Mouse (Mus musculus): Measurements from ENCODE around the gene Wwtr1.

Gene Wwtr1

DNA sequence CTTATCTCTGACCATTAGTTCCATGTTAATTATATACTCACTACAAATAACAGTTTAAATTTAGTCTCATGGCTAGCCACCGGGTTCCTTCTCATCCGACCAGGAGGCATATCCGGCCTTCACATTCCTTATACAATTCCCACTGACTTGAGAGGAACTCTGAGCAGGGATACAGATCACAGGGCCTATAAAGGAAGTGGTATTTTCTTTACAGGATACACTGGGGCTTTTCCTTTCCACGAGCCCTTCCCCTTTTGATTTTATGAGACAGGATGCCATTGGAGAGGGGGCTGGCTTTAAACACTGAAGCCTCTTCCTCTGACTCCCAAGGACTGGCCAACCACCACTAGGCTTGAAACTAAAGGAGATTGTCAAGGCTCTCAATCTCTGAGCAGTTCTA lies 59.6 kb downstream of the Wwtr1 start:
- no peak for DNase-seq (ENCODE audit: low read depth, low spot score)

DNA sequence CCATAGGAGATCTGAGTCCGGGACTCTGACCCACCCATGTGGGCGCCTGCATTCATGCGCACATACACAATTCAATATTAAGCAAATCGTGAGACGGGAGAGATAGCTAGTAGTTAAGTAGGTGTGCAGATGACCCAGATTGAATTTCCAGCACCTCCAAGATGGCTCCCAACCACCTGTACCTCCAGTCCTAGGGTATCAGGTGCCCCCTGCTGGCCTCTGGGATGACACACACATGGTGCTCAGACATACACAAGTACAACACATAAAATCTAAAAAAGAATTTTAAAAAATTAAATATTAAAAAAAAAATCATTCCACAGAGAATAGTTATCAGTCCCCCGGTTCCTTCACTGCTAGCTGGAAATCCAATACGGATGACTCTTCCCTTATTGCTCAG lies 60.7 kb downstream of the Wwtr1 start:
- peak; percentile 37 for DNase-seq (ENCODE audit: low read depth, low spot score)

DNA sequence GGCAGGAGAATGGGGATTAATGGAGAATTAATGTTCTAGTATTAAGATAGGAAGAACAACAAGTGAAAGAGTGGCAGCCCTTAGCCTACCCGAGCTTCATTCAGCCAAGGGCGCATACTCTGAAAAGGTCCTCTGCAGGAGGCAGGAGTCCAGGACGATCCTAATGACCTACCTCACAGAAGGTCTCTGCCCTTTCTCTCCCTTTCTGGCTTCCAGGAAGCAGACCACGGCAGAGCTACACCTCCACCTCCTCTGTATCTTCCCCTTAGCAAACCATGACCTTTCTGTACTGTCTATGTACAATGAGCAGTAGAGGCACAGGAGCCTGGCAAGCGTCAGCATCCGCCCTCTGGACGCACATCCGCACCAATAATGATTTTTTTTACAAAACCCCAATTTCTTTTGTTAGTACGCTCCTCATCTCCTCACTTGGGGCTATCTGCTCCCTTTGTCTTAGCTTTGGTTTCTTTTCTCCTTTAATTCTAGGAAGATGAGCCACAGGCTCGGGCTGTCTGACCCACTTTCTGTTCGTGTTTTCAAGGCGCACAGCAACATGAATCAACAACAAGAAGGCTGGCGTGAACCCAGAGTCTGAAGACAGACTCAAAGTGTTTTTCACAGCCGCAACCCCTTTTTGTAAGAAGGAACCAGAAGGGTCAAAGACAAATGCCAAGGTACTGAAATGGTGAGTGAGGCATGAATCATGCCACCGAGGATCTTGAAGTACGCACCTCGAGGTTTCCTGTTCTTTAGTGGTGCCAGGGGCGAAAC lies 63.7 kb downstream of the Wwtr1 start:
- DNase-seq (ENCODE audit: low read depth, low spot score): peak; percentile 2

DNA sequence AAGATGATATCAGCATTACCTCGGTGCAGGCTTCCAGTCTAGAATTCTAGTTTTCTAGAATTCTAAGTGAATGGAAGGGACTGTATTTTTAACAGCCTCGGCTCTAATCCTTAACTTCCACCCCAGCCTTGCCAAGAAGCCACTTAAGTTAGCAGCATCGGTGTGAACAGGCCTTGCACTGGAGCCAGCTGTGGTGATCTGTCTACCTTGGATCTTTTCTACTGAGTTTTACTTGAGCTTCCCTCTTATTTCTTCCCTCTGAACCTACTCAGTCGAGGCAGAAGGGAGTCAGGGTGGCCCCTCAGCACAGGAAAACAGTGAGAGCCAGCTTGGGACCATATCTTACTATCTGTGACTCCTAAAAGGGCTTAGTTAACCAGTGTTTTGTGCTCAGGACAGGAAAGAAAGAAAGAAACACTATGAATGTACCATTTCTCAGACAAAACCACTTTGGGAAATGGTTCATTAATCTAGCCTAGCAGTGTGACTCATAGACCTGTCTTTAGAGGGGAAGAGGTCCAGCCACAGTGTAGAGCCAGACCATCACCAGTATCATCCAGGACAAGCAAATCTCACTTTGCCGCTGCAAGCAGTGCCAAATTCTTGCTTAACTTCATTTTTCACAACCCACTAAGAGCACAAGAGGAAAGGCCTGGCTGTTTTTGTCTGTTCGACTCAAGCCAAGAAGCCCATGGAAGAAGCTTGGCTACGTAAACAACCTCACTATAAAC lies 65.6 kb downstream of the Wwtr1 start:
- DNase-seq (ENCODE audit: low read depth, low spot score): no peak

DNA sequence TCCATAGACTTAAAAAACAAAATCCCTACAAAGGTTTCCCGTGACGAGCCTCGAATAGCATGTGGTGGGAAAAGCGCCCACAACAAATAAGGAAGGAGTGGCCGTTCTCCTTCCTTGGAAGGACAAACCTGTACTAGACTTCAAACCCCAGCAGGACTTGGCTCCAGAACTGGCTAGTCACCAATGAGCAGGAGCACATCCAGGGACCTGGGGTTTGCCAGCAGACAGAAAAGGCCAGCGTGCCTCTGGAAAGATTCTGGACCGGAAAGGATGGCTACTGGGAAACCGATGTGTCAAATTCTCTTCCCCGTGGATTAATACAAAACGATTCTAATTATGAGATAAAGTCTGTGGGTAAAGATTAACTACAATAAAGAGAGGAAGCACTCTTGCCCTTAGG lies 69.7 kb downstream of the Wwtr1 start:
- DNase-seq (ENCODE audit: low read depth, low spot score): no peak

DNA sequence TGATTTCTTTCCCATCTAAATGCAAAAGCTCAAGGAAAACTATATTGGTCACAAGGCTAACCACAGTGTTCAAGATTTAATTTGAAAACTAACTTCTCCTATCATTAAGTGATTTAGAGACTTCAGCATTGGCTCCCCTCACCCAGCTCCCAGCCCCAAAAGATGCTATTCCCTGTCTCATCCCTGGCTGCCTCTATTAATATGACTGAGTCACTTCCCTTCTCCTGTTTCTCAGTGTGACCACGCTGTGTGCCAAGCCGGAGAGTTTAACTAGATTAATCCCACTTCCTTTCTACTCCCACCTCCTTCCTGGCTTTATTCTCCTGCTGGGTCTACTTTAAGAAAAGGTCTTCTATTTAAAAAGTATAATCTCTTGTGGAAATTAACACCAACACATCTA lies 71.0 kb downstream of the Wwtr1 start:
- no peak for DNase-seq (ENCODE audit: low read depth, low spot score)

DNA sequence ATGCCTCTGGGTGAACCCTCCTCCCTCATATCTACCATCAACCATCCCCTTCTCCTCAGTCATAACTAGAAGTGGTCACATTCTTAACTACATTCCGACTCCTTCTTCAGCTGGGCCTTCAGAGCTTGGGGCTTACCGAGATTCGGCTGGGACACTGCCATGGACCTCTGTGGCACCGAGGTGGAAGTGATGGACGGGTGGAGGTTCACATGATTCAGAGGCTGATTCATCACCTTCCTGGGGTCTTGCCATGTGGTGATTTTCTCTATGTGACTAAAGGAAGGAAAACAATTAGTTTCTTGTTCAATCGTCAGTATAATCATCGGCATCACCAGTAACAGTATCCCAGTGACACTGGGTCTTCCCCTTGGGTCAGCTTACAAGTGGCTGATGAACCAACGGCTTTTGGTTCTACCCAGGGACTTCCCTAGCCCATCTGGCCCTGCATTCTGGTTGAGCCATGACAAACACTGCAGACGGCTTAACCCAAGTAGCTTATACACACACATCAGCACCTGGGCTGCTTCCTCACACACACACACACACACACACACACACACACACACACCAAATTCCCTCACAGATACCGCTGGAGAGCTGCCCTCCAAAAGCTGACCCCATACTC lies 74.0 kb downstream of the Wwtr1 start:
- DNase-seq (ENCODE audit: low read depth, low spot score): no peak

DNA sequence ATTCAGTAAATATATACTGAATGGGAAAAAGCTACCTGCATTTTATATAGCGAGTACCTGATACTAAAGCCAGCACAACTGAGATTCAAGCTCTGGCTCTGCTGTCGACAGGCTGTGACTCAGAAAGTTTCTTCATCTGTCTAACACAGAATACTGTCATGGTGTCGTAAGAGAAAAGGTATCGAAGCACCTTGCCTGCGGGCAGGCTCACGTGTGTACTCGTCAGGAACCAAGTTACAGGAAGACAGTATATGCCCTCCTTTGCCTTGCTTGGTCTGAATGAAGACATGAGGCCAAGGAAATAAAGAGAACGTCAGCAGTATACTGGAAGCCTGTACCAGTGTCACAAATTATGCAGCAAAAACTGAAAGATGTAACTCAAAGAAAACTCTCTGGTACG lies 74.9 kb downstream of the Wwtr1 start:
- DNase-seq (ENCODE audit: low read depth, low spot score): no peak

DNA sequence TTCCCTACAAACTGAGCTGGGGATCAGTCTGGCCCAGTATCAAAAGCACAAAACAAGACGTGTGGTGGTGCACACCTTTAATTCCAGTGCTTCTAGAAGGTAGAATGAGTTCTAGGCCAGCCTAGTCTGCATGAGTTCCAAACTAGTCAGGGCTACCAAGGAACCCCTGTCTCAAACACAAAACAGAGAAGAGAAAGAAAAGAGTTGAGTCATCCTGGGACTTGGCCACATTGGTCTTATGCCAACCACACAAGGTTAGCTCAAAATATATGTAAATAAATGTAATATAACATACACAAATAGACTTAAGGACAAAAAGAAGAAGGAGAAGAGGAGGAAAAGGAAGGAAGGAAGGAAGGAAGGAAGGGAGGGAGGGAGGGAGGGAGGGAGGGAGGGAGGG lies 77.9 kb downstream of the Wwtr1 start:
- no peak for DNase-seq (ENCODE audit: low read depth, low spot score)

DNA sequence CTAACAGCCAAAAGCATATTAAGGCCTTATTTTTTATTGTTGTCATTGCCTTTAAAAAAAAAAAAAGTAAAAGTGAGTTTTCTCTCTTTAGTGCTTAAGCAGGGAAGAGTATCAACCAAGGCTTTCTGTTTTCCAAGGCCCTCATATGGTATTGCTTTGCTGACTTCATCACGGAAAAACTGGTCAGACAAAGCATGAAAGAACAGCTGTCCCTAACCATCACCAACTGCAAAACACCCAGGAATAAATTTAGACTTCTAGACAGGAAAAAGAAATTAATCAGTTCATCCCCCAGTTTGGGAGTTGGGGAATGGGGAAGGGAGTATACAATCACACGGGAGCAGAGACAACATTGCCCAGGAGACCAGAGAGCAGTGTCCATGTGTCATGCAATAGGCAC lies 79.3 kb downstream of the Wwtr1 start:
- no peak for DNase-seq (ENCODE audit: low read depth, low spot score)

DNA sequence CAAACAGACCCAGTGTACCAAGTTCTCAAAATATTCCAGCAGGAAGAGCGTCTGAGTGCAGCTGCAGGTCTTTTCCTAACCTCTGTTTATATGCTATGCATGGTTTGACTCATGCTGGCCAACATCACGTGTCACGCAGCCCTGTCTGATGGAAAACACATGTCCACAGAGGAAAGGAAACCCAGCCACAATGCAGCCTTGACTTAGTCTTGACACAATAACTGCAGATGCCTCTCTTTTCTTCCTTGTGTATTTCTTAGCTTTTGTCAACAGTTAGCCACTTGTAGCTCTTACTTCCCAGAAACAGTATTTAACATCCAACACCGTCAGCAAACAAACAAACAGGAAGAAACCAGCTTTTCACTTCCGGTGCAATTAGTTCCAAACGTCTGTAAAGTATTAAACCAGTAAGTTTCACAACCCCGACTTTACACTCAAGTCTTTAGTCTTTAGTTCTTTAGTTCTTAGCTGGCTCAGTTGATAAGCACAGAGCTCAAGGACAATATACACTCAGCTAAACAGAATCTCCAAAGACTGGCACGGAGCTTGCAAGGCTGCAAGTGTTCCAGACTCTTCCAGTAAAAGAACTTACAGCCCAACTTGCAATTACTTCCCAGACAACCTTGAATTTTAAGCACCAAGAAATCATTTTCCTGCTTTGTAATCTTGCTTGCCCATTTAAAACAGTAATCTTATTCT lies 88.1 kb downstream of the Wwtr1 start:
- no peak for DNase-seq (ENCODE audit: low read depth, low spot score)

DNA sequence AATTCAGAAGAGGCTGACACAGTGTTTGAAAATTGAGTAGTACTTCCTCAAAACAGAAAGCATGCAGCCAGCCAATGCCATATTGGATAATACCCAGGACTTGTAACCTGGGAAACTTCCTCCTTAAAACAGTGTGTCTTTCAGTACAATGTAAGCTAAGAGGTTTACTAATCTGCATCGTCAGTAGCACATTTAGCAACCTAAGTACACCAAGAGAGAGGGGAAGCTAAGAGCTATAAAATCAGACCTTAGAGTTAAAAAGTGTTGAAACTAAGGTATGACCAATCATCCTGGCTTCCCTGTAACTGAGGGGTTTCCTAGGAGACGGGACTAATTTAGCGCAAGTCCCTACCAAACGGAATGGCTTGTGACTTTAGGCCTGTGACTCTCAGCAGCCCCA lies 89.6 kb downstream of the Wwtr1 start:
- DNase-seq (ENCODE audit: low read depth, low spot score): no peak

DNA sequence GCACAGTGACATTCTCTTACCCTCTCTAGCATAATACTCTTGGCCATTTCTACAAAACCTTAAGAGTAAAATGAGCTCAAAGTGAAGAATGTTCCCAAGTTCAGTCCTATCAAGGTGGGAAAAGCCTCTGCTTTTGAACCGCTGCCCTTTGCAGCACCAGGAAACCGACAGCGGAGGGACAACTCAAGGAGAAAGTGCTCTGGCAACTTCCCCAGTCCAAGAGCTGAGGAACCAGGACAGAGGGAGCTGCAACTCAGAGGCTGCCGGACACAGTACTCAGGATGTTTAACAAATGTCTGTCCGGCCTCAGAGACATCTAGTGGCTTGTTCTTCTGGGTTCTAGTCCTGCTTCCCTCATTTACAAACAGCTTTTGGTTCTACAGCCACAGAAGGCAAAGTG lies 93.7 kb downstream of the Wwtr1 start:
- no peak for DNase-seq (ENCODE audit: low read depth, low spot score)

DNA sequence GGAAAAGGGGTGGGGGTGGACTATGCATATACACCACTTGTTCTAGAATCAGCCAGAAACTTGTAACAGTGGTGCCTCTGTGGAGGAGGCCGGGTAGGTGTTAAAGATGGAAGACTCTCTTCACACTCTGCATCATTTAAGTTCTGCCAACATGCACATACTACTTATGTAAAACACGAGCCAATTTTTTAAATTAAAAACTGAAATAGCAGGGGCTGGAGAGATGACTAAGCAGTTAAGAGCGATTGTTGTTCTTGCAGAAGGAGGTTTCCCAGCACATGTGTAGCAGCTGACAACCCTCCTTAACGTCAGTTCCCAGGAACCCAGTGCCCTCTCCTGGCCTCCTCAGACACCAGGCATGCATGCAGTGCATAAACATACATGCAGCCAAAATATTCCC lies 95.1 kb downstream of the Wwtr1 start:
- no peak for DNase-seq (ENCODE audit: low read depth, low spot score)

DNA sequence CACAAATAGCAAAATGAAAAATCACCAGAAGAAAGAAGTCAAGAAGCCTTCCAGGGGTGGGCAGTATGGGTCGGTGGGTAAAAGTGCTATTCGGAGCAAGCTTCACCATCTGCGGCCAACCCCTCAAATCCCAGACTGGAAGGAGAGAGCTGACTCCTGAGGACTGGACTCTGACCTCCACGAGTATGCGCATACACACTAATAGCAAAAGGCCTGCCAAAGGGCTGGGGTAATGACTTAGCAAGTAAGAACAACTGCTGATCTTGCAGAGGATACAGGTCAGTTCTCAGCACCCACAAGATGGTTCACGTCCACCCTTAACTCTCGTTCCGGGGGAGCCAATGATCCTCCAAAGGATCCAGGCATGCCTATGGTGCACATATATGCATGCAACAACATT lies 101.3 kb downstream of the Wwtr1 start:
- no peak for DNase-seq (ENCODE audit: low read depth, low spot score)

DNA sequence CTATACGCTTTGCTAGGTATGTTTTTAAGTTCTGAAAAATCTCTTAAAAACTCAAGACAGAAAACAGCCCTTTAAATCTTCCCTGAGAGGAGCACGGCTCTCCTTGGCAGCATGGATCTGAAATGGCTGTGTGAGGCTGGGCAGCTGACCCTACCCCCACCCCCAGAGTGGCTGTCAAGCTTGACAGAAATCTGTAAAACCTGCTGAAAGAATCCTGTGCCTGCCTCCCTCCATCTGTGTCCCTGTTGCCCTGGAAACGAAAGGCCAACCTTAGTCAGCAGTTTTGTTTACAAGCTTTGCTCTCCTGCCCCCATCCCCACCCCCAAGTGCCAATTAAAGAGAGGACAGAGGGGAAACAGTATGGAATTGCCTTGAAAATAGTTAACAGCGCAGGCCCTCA lies 103.3 kb downstream of the Wwtr1 start:
- DNase-seq (ENCODE audit: low read depth, low spot score): no peak

DNA sequence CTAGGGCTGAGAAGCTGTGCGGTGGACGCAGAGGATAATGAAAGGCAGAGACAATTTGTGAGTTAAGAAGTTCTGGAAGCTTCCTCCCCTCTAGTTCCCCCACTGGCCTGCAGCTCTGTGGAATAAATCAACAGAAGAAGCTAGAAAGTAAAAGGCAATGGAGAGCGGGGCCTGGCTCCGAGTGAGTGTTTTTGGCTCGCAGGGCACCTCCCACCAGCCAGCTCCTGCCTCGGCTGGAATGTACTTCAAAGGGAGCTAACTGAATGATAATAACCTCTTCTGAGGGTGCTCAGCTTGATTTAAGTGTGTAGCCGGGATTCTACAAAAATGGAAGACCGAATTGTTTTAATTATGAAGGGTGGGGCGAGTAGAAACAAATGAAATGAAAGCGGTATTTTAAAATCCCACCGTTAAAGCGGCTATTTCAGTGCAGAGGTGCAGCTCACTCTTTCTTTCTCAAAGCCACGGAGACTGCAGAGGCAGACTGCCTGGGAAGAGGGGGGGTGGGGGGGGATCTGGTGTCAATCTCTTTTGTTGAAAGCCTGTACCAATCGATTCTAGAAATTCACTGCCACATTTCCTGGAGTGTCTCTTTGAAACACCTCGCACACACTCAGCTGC lies 104.6 kb downstream of the Wwtr1 start:
- DNase-seq (ENCODE audit: low read depth, low spot score): peak; percentile 71

DNA sequence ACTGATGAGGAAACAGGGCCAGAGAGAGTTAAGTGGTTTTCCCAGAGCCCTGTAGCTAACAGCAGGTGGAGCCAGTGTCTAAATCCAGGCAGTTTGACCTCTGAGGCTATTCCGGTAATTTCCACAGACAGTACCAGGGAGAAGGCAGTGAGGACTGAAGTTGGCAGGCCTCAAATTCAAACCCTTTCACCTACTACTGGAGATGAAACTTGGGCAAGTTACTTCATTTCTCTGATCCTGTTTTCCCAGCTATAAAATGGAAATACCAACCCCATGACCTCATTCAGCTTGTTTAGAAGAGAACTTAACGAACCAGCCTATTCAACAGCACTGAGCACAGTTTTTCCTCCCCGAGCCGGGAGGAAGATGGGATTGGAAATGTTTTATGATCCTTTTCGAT lies 105.4 kb downstream of the Wwtr1 start:
- peak; percentile 75 for DNase-seq (ENCODE audit: low read depth, low spot score)

DNA sequence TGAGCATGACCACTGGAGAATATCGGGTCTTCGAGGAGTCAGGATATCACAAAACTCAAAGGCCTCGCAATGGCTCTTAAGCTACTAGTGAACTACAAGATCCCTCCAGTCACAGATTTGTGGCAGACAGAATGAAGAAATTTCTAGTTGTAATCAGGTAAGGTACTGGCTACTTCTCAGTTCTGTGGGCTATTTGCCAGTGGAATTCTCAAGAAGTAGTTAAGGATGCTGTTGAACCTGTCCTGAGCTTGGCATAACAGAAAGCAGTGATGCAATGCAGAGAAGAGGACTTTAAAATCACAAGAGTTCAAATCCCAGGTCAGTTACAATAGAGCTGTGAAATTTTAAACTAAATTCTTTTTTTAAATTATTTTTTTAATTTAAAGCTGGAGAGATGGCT lies 106.4 kb downstream of the Wwtr1 start:
- DNase-seq (ENCODE audit: low read depth, low spot score): no peak

DNA sequence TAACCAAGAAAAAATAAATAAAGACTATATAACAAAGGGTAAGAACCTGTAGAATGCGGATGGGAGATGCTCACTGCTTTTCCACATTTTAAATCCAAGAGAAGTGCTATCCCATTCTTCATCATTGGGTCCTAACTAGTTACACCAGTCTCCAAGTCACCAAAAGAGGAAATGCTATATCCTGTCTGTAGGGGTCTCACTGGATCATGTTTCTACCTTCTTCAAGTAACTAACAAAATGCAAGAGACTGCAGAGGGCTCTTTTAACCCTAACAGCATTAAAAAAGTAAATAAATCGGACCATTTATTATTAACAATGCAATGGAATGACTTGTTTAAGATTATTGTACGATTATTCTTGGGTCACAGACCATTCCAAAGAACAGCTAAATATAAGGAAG lies 109.4 kb downstream of the Wwtr1 start:
- peak; percentile 42 for DNase-seq (ENCODE audit: low read depth, low spot score)

DNA sequence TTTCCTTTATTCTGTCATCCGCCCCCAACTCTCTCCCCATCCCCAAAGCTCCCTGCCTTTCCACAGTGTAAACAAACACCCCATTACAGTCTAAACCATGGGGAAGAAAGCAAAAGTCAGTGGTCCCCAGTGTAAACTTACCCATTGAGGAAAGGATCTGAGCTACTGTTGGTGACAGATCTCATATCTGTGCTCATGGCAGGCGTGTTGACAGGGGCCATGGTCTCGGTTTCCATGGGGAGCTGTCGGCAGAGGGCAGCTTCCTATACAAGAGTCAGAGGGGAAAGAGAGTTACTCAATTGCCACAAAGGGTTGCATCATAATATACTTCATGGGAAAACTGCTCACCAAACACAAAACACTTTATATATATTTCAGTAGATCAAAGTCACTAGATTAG lies 112.4 kb downstream of the Wwtr1 start:
- DNase-seq (ENCODE audit: low read depth, low spot score): no peak

DNA sequence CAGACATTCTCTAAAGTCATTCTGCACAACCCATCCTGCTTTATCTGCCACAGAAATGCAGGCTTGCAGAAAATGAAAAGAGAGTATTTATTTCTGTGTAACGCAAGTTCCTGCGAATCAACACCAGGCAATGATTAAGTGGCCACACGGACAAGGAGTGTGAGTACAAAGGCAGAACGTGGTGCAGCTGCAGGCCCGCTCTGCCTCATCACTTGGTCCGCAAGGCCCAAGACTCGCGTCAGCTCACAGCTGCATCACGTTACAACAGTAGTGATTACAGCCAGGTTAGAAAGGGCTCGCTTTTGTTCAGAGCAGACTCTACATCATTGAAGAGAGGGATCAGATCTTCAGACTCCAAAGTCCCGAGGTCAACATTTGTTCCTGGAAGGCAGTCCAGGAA lies 117.1 kb downstream of the Wwtr1 start:
- no peak for DNase-seq (ENCODE audit: low read depth, low spot score)

Data from ES-CJ7 (cell line).